Mouse (Mus musculus): Measurements from ENCODE around the gene Ramp1.
A peak's percentile ranks its signal among the peaks of the same experiment; 100 is the strongest.

Ramp1 gene

DNA sequence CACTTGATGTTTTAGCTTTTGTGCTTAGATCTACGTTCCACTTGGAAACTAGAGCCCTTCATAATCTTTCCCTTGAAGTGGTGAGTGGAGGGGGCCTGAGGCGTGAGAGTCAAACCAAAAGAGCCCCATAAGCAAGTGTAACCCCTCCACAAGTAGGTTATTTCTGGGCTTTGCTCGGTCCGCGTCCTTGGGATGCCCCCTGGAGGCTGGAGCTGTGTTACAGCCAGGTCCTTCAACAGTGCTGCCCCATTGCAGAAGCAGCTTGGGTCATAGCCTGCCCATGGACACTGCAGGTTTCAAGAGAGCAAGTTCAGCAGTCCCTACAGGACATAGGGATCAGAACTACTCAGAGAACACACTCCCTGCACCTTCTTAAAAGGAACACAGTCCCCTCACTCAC lies 59.5 kb downstream of the Ramp1 start:
- no peak for DNase-seq (ENCODE audit: low spot score)

DNA sequence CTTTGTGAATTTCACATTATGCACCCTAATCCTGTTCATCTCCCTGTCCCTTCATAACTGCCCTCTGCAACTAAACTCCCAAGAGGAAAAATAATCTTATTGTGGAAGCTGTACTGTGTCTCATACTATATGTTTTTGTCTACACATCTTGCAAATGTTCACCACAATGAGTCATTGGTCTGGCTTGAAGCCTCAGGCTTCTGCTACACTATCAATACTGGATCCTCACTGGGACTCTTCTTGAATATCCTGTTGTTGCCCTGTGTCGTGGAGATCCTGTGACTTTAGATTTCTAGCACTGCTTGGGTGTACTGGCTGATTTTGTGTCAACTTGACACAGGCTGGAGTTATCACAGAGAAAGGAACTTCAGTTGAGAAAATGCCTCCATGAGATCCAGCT lies 60.2 kb downstream of the Ramp1 start:
- DNase-seq (ENCODE audit: low spot score): no peak

DNA sequence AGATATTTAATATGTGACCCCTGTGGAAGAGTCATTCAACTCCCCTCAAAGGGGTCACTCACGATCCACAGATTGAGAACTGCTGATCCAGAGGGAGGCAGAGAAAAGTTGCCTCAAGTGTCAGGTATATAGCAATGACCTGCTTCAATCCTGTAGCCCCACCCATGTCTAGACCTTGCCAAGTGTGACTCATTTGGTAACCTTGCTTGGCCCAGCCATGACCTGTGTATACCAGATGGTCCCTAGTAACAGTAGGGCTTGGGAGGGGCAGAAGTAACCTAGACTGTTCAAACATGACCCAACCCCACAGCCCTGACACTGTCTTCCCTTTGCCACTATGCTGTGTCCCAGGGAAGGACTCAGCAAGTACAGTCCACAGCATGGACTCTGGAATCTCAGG lies 61.1 kb downstream of the Ramp1 start:
- DNase-seq (ENCODE audit: low spot score): no peak

DNA sequence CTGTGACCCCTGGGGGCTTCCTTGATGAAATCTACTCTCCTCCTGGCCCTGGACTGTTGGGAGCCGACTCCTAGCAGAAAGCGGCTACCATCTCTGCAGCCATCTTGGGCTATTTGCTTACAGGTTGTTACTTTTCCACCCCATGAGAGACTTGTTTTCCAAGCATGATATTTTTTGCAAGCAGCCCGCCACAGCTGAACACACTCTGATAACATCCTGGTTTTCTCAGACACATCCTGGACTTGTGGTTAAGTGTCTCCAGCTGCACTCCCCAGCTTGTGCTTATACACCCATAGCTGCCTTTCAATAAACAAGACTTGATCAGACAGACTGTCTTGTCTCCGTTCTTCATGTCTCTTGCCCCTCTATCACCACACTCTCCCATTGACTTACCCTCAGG lies 61.6 kb downstream of the Ramp1 start:
- DNase-seq (ENCODE audit: low spot score): no peak

DNA sequence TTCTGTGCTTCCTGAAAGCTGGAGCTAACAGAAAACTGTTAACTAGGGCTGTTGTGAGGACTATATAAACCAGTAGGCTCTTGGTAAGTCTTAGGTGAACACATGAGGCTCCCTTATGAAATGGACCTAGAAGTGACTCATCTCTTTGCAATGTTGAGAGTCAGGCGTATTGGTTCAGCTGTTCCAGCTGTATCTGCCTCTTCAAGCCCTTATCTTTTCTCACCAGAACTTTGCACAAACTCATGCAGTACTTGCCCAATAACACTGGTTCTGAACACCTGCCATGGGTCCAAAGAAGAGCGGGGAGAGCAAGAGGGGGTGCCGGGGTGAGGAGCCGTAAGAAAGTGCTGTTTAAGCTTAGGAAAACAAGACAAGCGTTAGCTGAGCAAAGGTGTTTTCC lies 68.6 kb downstream of the Ramp1 start:
- peak; percentile 70 for DNase-seq (ENCODE audit: low spot score)

DNA sequence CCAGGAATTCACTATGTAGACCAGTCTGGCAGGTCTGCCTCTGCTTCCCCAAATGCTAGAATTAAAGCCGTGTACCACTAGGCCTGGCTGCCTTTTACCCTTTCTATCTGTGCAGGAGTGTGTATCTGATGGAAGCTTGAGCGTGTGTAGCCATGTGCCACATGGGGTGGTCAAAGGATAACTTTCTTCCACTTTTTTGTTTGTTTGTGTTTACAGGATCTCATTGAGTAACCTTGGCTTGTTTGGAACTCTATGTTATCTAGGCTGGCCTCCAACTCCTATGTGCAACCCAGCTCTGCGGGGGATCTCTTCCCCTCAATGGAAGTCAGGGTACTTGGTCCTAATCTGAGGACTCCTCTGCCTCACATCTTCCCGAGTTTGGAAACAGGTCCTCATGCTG lies 69.3 kb downstream of the Ramp1 start:
- DNase-seq (ENCODE audit: low spot score): no peak

DNA sequence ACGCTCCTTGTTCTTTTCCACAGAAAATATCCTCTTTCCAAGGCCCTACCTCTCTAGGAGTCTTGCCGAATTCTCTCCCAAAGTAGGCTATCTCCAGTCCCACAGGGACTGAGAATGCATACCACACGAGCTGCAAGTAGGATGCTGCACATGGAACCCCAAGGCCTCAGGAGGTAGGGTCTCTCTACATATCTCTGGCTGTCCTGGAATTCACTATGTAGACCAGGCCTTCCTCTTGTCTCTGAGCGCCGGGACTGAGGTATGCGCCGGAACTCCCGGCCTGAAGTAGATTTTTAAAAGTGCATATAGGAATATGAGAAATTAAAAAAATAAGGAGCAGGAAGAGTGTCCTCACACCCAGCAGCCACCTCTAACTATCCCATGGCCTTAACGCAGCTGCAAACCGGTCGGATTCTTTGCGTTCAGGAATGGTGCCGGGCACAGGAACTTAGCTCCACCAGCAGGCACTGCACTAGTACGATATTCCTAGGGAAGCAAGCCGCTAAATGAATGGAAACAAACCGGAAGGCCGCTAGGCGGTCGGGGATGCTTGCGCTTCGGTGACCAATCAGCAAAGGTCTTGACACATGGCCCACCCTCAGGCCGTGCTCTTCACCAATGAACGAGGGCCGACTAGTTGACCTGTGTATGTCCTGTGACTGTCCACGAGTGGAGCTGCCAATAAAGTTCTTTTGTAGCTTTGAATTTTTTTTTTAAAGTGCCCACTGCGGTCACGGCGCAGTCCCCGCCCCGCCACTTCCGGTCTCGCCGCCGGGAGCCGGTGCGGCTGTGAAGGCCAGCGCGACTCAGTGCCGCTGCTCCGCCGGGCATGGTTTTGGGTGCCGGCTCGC lies 70.2 kb downstream of the Ramp1 start, which contains the start of gene Ube2f:
TSS of gene Ube2f (plus strand) at position 741 of the 851 bp plus-strand sequence.
- DNase-seq (ENCODE audit: low spot score): peak; percentile 95

DNA sequence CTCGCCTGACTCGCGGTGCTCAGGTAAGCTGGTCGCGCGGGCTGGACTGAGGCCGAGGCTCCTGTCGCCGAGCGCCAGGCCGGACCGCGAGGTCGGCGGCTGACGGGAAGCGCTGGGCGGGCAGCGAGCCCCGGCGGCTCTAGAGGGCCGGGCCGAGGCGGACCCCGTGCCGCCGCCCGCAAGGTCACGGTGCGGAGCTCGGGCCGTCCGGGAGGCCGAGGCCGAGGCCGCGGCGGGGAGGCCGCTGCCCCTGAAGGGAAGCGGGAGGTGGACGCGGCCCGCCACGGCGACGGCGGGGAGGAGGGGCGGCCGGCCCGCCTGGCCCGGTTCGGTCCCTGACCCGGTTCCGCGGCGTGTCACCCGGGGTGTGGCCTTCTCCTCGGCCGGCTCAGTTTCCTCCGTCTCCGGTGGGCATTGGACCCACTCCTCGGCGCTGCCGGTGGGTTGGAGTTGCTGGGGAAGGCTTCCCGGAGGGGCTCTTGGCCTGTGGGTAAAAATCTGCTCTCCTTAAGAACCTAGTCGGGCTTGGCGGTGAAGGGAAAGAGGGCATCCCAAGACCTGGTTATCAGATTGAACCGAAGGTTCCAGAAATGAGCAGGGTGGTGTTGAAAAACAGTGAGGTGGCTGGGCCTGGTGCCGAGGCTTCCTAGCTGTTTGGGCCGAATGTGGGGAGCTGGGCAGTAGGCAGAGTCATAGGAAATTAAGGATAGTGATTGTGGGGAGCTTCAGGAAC lies 71.0 kb downstream of the Ramp1 start:
- peak; percentile 33 for DNase-seq (ENCODE audit: low spot score)

DNA sequence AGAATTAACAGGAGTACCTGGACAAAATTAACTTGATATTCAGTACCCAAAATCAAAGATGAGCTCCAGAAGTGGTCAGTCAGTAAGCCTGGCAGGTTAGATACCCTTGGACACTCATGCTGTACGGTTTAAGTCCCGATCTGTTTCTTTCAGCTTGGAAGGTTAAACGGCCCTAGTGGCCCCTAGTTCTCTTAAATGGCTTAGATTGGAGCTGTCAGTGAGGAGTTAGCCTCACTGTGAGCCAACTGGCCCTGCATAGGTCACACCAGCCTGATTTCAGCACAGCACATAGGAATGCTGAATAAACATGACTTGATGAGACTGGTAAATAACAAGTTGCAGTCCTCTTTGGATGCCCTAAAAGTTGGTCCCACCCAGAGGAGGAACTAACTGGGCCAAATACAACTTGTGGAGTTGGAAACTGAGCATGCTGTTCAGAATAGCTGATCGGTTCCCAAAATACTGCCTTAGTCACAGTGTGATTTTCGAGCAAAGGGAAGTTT lies 71.6 kb downstream of the Ramp1 start:
- peak; percentile 24 for DNase-seq (ENCODE audit: low spot score)

DNA sequence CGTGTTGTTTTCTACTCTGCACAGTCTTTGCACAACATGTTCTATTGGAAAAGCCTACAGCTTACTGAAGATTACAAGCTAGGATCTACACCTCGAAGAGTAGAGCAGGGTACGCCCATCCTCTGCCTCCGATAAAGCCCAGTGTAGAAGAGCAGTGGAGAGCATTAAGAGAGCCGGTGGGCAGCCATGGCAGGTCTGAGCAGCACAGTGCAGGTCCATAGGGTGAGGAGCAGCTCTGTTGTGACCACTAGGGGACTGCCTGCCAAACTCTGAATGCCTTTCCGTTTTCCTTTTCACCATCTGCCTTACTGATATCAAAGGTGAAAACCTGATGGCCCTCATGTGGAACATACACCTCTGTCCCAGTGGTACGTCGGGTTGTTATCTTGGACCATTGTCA lies 72.3 kb downstream of the Ramp1 start:
- peak; percentile 56 for DNase-seq (ENCODE audit: low spot score)

DNA sequence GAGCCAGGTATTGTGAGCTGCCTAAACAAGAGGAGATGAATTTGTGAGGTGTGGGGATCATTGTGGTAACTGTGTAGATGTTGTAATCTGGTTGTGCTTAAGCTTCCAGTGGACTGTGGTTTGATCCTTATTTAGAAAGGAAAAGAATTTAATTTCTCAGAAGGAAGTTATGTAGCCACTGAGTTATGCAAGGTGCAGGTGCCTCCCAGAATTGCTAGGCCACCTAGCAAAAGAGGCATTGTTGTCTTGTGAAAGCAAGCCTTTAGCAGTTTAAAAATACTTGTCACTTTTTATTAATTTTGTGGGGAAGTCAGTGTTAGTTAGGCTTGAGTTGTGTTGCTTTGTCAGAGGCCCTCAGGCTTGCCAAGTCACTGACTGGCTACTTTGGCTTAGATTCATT lies 78.3 kb downstream of the Ramp1 start:
- DNase-seq (ENCODE audit: low spot score): no peak

DNA sequence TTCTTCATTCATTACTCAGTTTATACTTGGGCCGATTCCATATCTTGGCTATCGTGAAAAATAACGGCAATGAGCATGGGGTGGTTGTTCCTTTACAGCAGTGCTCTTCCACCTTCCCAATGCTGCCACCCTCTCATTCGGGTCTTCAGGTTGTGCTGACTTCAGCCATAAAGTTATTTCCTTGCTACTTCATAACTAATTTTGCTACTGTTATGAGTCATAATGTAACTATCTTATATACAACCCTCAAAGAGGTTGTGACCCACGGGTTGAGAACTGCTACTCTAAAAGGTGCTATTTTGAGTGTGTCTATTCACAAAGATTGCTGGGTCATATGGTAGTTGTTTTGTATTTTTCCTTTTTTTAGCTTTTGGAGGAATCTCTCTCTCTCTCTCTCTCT lies 80.2 kb downstream of the Ramp1 start:
- no peak for DNase-seq (ENCODE audit: low spot score)

DNA sequence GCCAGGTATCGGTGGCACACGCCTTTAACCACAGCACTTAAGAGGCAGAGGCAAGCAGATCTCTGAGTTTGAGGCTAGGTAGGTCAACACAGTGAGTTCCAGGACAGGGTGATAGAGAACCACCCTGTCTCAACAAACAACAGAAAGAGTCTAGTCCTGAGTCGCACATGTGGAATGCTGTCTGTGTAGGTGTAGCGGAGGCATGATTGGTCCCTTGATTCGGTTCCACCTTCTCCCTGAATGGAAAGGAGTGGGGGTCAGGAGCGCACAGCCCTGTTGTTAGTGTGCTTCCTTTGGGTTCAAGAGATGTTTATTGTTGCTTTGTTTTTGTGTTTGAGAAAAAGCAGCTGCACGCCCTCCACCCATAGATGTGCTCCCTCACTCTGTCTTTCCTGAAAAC lies 82.9 kb downstream of the Ramp1 start:
- no peak for DNase-seq (ENCODE audit: low spot score)

DNA sequence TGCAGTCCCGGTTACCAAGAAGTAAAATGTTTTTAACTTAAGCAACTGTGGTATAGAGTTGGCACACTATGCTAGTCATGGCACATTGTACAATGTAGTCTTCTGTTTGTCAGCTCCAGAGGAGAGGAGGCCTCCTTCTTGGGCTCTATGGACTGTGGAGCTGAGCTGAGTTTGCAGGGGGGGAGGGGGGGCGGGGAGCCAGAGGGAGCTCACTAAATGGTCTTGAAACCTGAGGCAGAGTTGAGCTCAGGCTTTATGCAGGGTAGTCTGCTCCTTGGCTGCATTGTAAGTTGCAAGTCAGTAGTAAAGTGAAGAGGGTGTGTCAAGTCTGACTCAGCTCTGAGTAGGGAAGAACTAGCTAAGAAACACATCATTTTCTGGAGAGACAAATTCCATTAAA lies 92.6 kb downstream of the Ramp1 start:
- no peak for DNase-seq (ENCODE audit: low spot score)

Measured in c-Kit-positive CD71-positive TER-119-positive erythroid progenitor cells, embryonic 14.5 days (primary cell).